Mouse (Mus musculus) thymus, postnatal 10 days (tissue): ENCODE results near the gene Tpst1.

Source experiments
- DNase-seq, 2 experiments: peaks; one replicate each; pipeline ENCODE4 v3.0.0; 2021; ENCODE audit warnings: low spot score in 2 of 2

The Tpst1 gene

DNA sequence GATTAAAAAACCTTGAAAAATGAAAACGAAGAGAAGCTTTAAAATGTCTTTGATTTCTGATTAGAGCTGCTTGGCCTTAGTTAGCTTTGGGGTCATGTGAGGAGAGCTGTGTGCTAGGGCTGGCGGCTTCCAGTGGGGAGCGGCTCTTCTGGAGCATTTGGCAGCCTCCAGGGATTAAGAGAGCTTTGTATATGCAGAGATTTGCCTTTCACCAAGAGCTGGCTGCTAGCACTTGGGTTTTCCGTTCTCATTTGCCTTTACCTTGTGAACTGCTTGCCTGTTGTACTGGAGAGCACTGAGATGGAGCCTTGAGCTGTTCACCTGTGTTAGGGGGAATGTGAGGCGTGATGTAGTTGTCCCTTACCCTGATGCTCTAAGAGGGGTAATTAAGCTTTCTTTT, 20.6 kb upstream of the Tpst1 start:
- DNase-seq: no peak

DNA sequence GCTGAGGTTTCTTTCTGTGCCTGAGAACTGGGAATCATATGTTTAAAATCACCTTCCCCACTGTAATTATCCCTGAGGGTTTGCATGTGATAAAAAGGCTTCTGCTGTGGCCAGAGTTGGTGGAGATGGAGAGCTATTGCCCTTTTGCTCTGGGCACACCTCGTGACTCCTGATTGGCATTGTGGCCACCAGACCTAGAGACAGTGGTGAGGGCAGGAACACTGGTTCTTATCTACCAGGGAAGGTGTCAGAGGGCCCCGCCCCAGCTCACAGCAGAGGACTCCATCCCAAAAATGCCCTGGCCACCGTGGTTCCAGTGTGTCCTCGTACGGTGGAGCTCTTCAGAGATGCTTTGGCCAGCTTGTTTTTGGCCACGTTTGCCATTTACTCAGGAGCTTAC, 20.2 kb upstream of the Tpst1 start:
- DNase-seq: no peak

DNA sequence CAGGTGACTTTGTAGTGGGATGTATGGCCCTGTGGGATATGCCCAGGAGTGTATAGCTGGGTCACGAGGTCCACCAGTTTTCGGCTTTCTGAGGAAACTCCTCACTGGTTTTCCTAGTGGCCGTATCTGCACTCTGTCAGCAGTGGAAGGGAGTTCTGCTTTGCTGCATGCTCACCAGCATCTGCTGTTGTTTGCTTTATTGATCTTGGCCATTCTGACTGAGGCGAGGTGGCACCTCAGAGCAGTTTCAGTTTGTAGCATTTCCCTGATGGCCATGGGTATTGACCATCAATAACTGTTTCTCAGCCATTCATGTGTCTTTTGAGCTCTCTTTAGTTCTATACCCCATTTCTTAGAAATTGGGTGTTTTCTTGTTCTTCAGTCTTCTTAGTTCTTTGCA, 17.4 kb upstream of the Tpst1 start:
- DNase-seq: no peak

DNA sequence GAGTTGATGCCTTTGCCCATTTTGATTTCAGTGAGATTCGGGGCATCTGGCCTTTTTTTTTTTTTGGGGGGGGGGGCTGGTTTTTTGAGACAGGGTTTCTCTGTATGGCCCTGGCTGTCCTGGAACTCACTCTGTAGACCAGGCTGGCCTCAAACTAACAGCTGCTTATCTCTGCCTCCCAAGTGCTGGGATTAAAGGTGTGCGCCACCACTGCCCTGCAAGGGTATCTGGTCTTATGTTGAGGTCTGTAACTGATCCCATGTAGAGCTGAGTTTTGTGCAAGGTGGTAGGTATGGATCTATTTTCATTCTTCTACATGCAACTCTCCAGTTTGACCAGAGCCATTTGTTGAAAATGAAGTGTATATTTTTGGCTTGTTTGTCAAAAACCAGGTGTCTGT, 16.8 kb upstream of the Tpst1 start:
- no peak for DNase-seq

DNA sequence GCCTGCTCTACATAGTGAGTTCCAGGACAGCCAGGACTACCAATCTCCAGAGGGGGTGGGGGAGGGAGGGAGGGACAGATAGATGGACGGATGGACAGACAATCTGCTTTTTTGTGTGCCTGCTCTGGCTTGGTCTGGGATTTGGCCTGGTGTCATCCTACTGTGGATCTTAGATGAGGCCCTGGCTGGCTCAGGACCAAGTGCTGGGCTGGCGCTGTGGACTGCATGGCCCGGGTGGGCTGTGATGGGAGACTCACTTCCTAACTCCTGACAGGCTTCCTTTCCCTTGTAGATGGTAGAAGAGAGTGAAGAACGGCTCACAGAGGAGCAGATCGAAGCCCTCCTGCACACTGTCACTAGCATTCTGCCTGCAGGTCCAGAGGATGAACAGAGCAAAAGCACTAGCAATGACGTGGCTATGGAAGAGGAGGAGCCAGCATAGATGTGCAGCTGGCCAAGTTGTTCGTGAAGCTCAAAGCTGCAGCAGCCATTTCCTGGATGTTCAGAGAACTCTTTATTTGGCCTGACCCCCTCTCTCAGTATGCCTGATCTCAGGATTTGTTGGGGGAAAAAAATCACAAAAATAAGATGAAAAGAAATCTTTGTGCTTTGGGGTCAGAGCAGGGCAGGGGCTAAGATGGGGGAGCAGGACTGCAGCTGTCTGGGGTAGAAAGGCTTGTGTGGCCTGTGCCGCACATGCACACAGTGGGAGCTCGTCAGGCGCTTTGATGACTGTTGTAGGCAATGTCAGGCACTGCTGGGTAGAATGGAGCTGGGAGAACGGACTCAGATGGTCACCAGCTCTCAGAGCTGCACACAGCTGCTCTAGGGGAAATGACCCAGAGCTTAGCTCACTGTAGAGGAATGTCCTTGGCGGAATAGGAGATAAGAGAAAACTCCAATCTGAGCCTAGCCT, 13.5 kb upstream of the Tpst1 start:
- DNase-seq: no peak

DNA sequence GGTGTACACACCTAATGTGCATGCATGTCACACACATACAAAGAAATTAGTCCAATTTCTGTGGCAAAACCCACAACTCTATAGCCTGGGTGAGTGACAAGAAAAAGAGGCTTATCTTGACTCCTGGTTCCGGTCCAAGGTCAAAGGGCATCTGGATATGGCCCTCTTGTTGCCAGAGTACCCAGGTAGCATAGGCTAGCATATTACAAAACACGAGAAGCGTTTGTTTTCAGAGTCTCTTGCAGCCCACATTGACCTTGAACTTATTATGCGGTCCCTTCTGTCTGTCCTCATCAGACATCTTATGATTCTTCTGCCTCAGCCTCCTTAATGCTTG, 12.8 kb upstream of the Tpst1 start:
- no peak for DNase-seq

DNA sequence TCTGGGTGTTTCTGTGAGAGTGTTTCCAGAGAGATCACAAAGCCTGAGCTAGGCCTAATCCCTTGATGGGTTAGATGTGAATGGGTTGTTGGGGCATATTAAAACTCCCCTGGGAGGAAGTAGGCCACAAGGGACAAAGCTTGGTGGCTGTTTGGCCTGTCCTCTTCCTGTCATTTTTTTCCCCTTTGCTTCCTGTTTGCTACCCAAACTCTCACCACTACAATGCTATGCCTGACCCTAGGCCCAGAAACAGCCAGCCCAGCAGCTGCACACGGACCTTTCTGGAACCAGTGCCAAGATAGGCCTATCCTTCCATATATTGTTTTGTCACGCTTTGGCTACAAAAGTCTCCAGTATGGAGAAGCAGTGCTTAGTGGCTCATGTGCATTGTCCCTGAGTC, 11.0 kb upstream of the Tpst1 start:
- DNase-seq: no peak

DNA sequence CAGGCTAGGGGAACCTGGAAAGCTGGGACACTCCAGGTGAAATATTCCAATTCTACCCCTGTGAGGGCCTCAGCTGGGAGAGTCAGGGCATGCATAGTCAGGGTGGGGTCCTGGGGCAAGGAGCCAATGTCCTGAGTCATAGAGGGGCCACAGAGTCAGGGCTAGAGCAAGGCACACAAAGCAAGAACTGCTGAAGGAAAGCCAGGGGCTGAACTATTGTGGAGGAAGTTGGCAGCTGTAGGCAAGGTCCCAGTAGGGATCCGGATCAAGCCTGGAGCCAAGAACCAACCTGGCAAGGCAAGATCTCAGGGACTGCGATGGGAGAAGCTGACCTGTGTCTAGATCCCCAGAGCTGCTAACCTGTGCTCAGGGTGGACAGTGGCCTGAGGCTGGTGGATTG, 9.4 kb upstream of the Tpst1 start:
- DNase-seq: no peak

DNA sequence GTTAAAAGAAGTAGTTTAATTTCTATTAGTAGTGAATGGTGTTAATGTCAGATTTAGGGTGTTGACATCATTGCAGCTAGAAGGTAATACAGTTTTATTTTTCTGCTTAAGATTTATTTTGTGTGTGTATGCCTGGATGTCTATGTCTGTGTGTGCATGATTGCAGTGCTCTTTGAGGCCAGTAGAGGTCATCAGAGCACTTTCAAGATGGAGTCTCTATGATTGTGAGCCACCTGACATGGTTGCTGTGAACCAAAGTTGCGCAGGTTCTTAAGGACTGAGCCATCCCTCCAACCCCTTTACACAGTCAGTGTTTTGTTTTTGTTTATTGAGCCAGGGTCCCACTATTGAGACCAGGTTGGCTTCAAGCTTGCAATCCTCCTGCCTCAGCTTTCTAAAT, 7.5 kb upstream of the Tpst1 start:
- no peak for DNase-seq

DNA sequence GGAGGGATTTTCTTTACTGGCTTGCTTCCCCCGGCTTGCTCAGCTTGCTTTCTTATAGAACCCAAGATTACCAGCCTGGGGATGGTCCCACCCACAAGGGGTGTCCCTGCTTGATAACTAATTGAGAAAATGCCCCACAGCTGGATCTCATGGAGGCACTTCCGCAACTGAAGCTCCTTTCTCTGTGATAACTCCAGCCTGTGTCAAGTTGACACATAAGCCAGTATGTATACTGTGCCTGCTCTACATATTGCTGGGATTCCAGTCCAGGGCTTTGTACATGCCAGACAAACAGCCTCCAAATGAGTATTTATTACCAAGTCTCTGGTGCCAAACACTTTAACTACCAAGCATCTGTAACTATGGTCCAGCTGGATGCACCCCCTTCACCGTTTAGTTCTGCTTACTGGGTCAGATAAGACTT, 5.3 kb upstream of the Tpst1 start:
- DNase-seq: no peak

DNA sequence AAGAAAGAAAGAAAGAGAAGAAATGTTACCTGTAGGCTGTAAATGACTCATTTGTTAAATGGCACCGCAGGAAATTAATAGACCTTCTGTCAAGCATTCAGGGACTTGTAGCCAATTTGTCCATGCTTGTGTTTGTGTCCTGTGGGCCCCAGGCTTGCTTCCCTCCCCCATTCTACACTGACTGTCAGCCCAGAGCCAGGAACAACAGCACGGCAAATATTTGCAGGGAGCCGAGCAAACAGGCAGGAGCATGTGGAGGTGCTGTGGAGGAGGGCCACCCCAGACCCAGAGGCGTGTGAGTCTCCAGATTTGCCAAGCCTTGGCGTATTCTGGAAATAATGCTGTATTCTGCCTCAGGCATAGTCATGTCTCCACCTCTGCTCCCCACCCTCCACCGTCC, 1.4 kb downstream of the Tpst1 start:
- DNase-seq: no peak

DNA sequence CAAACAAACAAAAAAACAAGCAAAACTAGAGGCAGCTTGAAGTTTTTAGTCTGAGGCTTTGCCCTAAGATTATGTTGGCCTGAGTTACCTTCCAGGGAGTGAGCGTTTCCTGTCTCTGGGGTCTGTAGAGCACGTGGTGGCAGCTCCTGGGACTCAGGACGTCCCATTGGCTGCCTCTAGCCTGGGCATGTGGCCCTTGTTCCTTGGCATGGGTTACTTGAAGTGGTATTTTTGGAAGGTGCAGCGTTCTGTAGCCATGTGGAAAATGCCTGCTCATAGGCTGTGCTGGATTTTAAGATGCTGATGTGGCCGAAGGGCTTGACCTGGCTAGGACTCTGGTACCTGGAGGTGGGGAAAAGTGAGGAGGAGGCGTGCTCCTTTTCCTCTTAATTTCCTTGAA, 3.3 kb downstream of the Tpst1 start:
- DNase-seq: no peak

DNA sequence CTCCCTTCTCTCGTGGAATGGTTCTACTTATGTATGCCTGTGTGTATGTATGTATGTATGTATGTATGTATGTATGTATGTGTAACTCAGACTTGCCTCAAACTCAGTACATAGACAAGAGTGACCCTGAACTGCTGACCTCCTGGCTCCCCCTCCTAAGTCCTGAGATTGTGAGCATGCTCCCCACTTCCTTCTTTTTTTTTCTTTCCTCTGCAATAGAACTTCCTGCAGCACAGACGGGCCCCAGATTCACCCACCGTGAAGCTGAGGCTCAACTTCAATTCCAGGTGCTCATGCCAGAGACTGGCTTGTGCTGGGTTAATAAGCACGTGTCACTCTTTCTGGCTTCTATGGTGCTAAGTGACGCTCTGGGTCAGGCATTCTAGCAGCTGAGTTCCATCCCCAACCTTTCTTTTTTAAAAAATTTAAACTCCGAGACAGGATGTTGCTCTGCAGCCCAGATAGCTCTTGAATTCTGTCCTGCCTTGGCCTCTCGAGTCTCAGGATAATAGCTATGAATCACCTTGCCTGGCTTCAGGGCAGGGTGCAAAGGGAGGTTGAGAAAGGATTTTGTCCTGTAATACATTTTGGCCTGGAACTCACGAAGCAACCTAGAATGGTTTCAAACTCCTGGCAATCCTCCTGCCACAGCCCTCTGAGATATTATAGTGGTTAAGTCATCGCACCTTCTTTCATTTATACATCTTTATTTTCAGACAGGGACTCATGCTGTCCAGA, 5.1 kb downstream of the Tpst1 start:
- DNase-seq: no peak

DNA sequence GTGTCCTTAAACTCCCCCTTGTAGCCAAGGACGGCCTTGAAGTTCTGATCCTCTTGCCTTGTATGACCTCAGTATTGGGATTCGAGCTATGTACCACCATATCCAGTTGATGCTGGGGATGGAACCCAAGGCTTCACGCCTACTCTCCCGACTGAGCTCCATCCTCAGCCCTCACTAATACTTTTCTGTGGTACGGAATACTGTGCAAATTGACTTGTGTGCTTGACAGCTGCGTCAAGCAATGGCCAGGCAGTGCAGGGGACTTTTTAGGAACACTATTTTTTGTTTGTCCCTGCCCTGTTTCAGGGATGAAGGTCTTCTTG, 5.7 kb downstream of the Tpst1 start:
- no peak for DNase-seq

DNA sequence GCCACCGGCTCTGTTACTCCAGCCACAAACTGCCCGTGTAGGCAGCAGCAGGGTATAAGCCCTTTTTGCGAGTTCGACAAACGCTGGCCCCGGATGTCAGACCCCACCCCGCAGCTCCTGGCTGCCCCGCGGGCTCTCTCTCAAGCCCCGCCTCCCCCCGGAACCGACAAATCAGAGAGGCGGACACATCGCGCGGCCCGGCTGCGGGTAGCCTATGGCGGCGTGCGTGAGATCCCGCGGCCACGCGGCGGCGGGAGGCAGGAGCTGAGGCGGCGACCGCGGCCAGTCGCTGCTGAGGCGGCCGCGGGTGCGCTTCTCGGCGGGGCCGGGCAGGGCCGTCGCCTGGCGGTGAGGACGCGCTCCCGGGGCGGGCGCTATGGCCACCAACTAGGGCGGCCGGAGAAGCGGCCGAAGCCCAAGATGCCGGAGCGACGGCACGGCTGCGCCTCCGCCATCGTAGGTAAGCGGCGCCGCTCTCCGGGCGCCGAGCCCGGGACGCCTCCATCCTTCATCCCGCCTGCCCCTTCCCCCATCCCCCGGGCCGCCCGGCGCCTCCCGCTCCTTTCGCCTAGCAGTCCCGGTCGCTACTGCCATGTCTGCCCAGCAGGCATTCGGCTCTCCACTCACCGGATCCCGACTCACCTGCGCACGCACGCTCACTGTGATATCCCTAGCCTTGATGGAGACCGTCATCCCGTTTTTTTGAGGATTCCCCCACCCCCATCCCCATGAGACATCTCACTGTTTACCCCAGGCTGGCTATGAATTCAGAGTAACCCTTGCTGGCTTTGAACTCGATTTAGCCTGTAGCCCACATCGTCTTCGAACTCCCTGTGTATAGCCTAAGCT, 6.3 kb downstream of the Tpst1 start:
- peak; percentile 87 to 92 for DNase-seq

DNA sequence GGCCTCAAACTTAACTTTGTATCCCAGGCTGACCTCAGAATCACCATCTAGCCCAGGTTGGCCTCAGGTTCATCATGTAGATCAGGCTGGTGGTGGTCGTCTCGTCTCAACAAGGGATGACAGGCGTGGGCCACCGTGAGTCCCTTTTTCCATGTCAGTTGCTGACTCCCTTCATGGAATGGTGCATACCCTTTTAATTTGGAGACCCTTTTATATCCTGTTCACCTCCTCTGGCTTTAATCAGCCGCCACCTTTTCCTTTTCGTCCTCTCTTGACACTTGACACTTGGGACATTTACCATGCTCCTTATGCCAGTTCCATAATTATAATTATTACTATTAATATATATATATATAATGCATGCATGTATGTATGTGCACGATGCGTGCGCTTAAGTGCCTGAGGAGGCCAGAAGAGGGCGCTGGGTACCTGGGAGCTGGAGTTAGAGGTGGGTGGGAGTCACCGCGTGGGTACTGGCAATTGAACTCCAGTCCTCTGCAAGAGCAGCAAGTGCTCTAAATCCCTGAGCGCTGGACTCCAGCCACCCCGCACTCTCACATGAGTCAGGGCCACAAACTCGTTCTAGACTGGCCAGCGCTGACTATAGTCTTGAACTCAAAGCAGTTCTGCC, 7.0 kb downstream of the Tpst1 start:
- DNase-seq: no peak

DNA sequence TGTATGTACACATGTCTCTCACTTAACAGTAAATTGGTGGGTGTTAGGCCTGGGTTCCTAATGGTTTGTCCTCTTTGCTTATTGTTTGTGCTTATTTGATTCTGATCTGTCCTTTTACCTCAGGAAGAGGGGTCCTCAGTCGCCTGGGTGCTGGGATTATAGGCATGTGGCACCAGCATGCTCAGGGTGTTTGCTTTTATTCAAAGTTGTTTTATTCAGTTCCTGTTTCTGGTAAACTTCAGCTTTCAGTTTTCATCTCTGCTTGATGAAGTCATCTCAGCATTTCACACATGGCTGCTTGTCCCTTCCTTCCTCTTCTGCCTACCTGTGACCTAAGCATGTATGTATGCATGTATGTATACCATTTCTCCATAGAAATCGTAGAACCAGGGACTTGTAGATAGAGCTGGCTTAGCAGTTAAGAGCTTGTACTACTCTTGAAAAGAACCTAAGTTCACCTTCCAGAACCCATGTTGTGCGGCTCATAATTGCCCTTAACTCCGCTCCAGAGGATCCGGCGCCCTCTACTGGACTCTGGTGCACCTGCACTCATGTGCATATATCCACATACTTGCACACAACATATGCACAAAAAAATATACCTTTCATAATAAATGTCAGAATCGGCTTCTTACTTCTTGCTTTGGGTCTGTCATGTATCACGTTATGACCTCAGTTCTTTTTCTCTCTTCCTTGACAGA, 8.2 kb downstream of the Tpst1 start:
- DNase-seq: no peak

DNA sequence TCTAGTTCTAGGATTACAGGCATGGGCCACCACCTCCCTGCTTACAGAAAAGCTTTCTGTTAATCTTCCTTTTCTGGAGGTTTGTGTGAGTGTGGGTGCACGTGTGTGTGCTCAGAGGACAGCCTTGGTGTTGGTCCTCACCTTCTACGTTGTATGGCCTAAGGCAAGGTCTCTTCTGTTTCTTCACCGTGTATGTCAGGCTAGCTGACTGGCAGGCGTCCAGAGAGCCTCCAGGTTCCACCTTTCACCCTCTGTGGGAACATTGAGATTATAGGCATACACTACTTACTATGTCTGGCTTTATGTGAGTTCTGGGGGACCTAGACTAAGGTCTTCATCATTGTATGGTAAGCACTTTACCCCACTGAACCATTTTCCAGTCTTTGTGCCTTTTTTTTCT, 9.3 kb downstream of the Tpst1 start:
- no peak for DNase-seq

DNA sequence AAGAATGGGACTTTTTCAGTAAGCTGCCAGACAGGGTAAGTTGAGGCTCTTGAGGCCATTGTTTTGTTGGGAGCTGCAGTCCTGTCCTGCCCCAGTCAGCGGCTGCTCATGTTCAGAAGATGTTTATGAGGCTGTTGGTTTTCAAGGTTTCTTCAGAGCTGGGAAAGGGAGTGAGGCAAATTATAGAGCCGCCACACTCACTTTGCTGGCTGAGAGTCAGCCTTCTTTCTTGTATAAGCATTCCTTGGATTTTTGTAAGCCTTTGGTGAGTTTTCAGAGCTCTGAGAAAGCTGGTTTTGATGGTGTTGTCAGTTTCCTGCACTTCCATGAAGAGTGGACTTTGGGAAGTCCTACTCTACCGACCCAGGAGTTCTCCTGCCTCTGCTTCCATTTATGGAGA, 11.1 kb downstream of the Tpst1 start:
- DNase-seq: no peak

DNA sequence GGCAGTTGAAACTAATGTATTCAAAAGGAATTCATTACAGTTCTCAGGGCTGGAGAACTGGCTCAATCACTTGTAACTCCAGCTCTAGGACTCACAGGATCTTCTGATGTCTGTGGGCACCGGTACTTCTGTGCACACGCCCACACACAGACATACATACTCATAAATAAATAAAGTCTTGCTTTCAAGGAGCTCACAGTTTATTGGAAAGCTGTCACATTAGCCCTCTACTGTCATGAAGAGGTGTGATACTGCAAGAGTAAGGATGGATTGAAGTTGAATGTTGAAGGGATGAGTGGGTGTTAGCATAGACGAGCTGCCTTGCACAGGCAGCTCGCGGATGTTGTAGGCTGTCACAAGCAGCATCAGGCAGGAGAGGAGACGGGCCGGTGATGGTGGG, 14.9 kb downstream of the Tpst1 start:
- DNase-seq: no peak

DNA sequence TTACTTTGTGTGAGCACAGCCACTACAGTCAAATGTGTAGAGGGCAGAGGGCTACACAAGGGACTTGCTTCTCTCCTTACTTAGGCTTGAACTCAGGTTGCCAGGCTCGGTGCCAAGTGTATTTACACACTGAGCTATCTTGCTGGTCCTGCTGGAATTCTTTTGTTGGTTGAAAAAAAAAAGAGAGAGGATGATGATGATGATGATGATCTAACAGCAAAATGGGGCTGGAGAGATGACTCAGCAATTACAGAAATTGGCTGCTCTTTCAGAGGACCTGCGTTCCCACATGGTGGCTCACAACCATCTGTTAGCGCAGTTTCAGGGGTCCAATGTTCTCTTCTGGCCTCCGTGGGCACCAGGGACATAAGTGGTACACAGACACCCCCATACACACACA, 15.5 kb downstream of the Tpst1 start:
- no peak for DNase-seq

DNA sequence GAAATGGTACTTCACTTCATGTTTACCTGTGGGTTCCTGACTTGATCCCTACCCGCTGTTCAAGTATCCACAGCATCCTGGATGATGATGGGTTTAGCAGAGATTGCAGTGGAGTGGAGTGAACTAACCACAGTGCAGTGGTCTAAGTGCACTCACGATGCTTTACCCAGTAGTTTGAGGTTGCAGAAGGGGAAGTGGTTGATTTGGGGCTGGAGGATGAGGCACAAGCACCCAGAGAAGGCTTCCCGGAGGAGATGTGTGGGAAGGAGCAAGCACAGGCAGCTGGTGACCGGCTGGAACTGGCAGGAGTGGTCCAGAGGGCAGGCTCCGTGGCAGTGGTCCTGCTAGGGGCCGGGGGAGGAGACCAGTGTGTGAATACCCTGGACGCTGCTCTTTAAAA, 16.1 kb downstream of the Tpst1 start:
- DNase-seq: no peak
